Mouse (Mus musculus): ENCODE data around the gene Naa40.

GRCm38 (mm10) chr19:7205326-7205725, 35.7 kb downstream of the Naa40 start:
- TF ChIP-seq GATA1 (IDR thresholded peaks at IDR 0.05; ENCODE audit: borderline replicate concordance, low read length) (no peak), FLI1 (IDR thresholded peaks at IDR 0.05; ENCODE audit: low read length) (no peak)
